Mouse (Mus musculus) CH12.LX (cell line): Measurements from ENCODE around the gene Hipk3. TPM values are rescaled to one million over a fixed set of nuclear protein-coding genes. Genes with fewer than 3 reads are reported as not detected.

Experiments used
- DNase-seq: peaks from one replicate; pipeline ENCODE4 v3.0.0-alpha.2; 2013; ENCODE audit errors: extremely low read depth
- H3K27ac ChIP-seq: 2 replicates; pipeline ENCODE4 v1.5.1; 2012; ENCODE audit warnings: low read depth, mild to moderate bottlenecking, control low read depth, moderate library complexity; ENCODE audit not compliant: insufficient read depth
- H3K27me3 ChIP-seq: replicated peaks from 2 replicates; pipeline ENCODE3; 2012; ENCODE audit warnings: inconsistent platforms
- H3K36me3 ChIP-seq, 2 experiments: replicated peaks in 1 of 2; 2 replicates each; pipeline versions ENCODE3 to v1.6.1; 2012; ENCODE audit warnings: inconsistent platforms in 1 of 2, low read length in 1 of 2, mild to moderate bottlenecking in 1 of 2, mixed read lengths in 1 of 2, moderate library complexity in 1 of 2; ENCODE audit not compliant: control insufficient read depth in 1 of 2, insufficient read depth in 1 of 2
- H3K4me1 ChIP-seq, 2 experiments: 2 replicates each; pipeline ENCODE4 v1.6.1; 2012; ENCODE audit warnings: inconsistent platforms in 1 of 2, moderate library complexity in 1 of 2; ENCODE audit not compliant: insufficient read depth in 2 of 2, control insufficient read depth in 1 of 2
- H3K4me2 ChIP-seq: 2 replicates; pipeline ENCODE4 v1.6.1; 2012; ENCODE audit warnings: low read depth, mild to moderate bottlenecking, control low read depth; ENCODE audit not compliant: poor library complexity, insufficient read depth, severe bottlenecking
- H3K4me3 ChIP-seq, 3 experiments: fragments of 150-350 bp in 1 of 3; sonication (generic) in 1 of 3; replicated peaks in 1 of 3; 2 replicates each; pipeline versions ENCODE3 to v1.5.1; 2011 to 2012; ENCODE audit warnings: low read depth in 2 of 3, low read length in 2 of 3, mild to moderate bottlenecking in 2 of 3, moderate library complexity in 2 of 3, control low read depth in 1 of 3, improper control_type of control experiment in 1 of 3, inconsistent platforms in 1 of 3, mixed read lengths in 1 of 3; ENCODE audit not compliant: poor library complexity in 1 of 3
- H3K79me2 ChIP-seq: replicated peaks from 2 replicates; pipeline ENCODE4 v1.6.1; 2012; ENCODE audit warnings: mild to moderate bottlenecking, moderate library complexity; ENCODE audit not compliant: control insufficient read depth, poor library complexity, insufficient read depth, severe bottlenecking; ENCODE audit errors: extremely low read depth
- H3K9ac ChIP-seq: 2 replicates; pipeline ENCODE4 v1.6.1; 2012; ENCODE audit warnings: low read depth, mild to moderate bottlenecking, control low read depth, moderate library complexity; ENCODE audit not compliant: insufficient read depth
- H3K9me3 ChIP-seq: replicated peaks from 2 replicates; pipeline ENCODE3; 2012; ENCODE audit warnings: low read length, inconsistent platforms, mixed read lengths
- CTCF ChIP-seq, 2 experiments: IDR thresholded peaks in 1 of 2; conservative IDR thresholded peaks in 1 of 2; 2 replicates each; pipeline ENCODE4 v1.5.1; 2011 to 2012; ENCODE audit warnings: low read depth in 2 of 2, low read length in 2 of 2, improper control_type of control experiment in 1 of 2, inconsistent platforms in 1 of 2, mild to moderate bottlenecking in 1 of 2, moderate library complexity in 1 of 2
- ELF1 ChIP-seq: IDR thresholded peaks from 2 replicates; pipeline ENCODE4 v1.6.1; 2014; ENCODE audit warnings: low read depth, mild to moderate bottlenecking, inconsistent platforms, low read length, improper control_type of control experiment
- GABPA ChIP-seq: IDR thresholded peaks from 2 replicates; pipeline ENCODE4 v1.6.1; 2012; ENCODE audit warnings: low read depth, low read length, improper control_type of control experiment, inconsistent platforms; ENCODE audit not compliant: insufficient replicate concordance
- IRF4 ChIP-seq: IDR thresholded peaks from 2 replicates; pipeline ENCODE4 v1.6.1; 2014; ENCODE audit warnings: low read depth, mild to moderate bottlenecking, inconsistent platforms, low read length, improper control_type of control experiment
- JUN ChIP-seq: IDR thresholded peaks from 2 replicates; pipeline ENCODE4 v1.6.1; 2011; ENCODE audit warnings: low read depth, mild to moderate bottlenecking, low read length, improper control_type of control experiment, moderate library complexity; ENCODE audit not compliant: insufficient read depth
- KAT2A ChIP-seq: IDR thresholded peaks from 2 replicates; pipeline ENCODE4 v1.6.1; 2012; ENCODE audit warnings: low read length, improper control_type of control experiment, inconsistent platforms; ENCODE audit not compliant: insufficient replicate concordance
- MYC ChIP-seq: IDR thresholded peaks from 2 replicates; pipeline ENCODE4 v1.6.1; 2011; ENCODE audit warnings: low read depth, mild to moderate bottlenecking, improper control_type of control experiment, low read length
- NELFE ChIP-seq: IDR thresholded peaks from 2 replicates; pipeline ENCODE4 v1.6.1; 2011; ENCODE audit warnings: low read depth, low read length, improper control_type of control experiment
- NRF1 ChIP-seq: IDR thresholded peaks from 2 replicates; pipeline ENCODE4 v1.6.1; 2014; ENCODE audit warnings: low read depth, mild to moderate bottlenecking, inconsistent platforms, low read length, improper control_type of control experiment, moderate library complexity
- PAX5 ChIP-seq: IDR thresholded peaks from 2 replicates; pipeline ENCODE4 v1.6.1; 2012; ENCODE audit warnings: low read length, inconsistent platforms, mixed read lengths
- RAD21 ChIP-seq: IDR thresholded peaks from 2 replicates; pipeline ENCODE4 v1.6.1; 2011; ENCODE audit warnings: low read depth, mild to moderate bottlenecking, low read length, improper control_type of control experiment, moderate library complexity
- TBP ChIP-seq: conservative IDR thresholded peaks from 2 replicates; pipeline ENCODE4 v1.6.1; 2011; ENCODE audit warnings: low read depth, low read length, improper control_type of control experiment
- TCF12 ChIP-seq: IDR thresholded peaks from 2 replicates; pipeline ENCODE4 v1.6.1; 2014; ENCODE audit warnings: low read depth, mild to moderate bottlenecking, inconsistent platforms, low read length, improper control_type of control experiment
- UBTF ChIP-seq: IDR thresholded peaks from 2 replicates; pipeline ENCODE4 v1.6.1; 2012; ENCODE audit warnings: low read depth, mild to moderate bottlenecking, inconsistent platforms, low read length, improper control_type of control experiment, moderate library complexity
- USF1 ChIP-seq: IDR thresholded peaks from 2 replicates; pipeline ENCODE4 v1.6.1; 2014; ENCODE audit warnings: low read depth, mild to moderate bottlenecking, inconsistent platforms, low read length, improper control_type of control experiment
- ZMIZ1 ChIP-seq: IDR thresholded peaks from 2 replicates; pipeline ENCODE4 v1.6.1; 2012; ENCODE audit warnings: low read depth, mild to moderate bottlenecking, inconsistent platforms, low read length, improper control_type of control experiment
- dilution Hi-C: fragments of 300-500 bp; cut with MboI; formaldehyde crosslinking; loops from 2 replicates; pipeline ENCODE4 v1.14.3; 2020; ENCODE audit warnings: low sequenced_read_pairs; ENCODE audit not compliant: extremely low pct_unique_long_range_greater_than_20kb, extremely low pct_ligation_motif_present
- in situ Hi-C: fragments of 300-500 bp; cut with MboI; formaldehyde crosslinking; loops from 3 replicates; pipeline ENCODE4 v1.14.3; 2019; ENCODE audit warnings: low sequenced_read_pairs, low pct_ligation_motif_present, low pct_unique_long_range_greater_than_20kb, mixed read lengths
- polyA plus RNA-seq: library from polyadenylated mRNA; unstranded; fragments of >175 nt; gene quantifications from 2 replicates; pipeline ENCODE4 v1.2.1, GENCODE M21; 2012; ENCODE audit warnings: low read depth; ENCODE audit not compliant: insufficient read length
- total RNA-seq, 2 experiments: library from RNA; depleted of rRNA; stranded (reverse); fragments of 300-350 nt in 1 of 2; fragments of >200 nt in 1 of 2; gene quantifications; 2 replicates each; pipeline ENCODE4 v1.2.3; 2012 to 2014

The Hipk3 gene
- total and polyA plus RNA-seq, 3 experiments: 14.8 to 19.5 (median 16.9) TPM

GRCm38 (mm10) chr2:104482156-104482555 lies 12.1 kb downstream of the Hipk3 start:
- H3K36me3 ChIP-seq: peaks cover 0 to 12% of the 10 kb centered on the region in 2 experiments
- H3K27me3 ChIP-seq: no peaks in the 10 kb centered on the region
- in situ Hi-C loops: no loop called here
- H3K9me3 ChIP-seq: no peaks in the 10 kb centered on the region
- H3K4me1 ChIP-seq: peaks cover 0 to 9% of the 10 kb centered on the region in 2 experiments; a peak in 1 of 4 replicates
- dilution Hi-C loops: no loop called here
- H3K4me3 ChIP-seq: no peak overlapping the region
- no peak overlapping the region for H3K27ac ChIP-seq
- TF ChIP-seq GABPA: no peak
- TF ChIP-seq PAX5: no peak
- TF ChIP-seq NELFE: no peak
- TF ChIP-seq MYC: no peak
- TF ChIP-seq USF1: no peak
- no peak for TF ChIP-seq CTCF (conservative IDR thresholded peaks at IDR 0.05 in 1 of 2, IDR thresholded peaks at IDR 0.05 in 1 of 2; ENCODE audit: low read depth in 2 of 2, low read length in 2 of 2)
- TF ChIP-seq TCF12: no peak
- no peak for TF ChIP-seq KAT2A
- TF ChIP-seq ZMIZ1: no peak
- no peak for TF ChIP-seq JUN
- no peak for TF ChIP-seq ELF1
- H3K4me2 ChIP-seq: no peak overlapping the region
- DNase-seq: no peak
- H3K9ac ChIP-seq: no peak overlapping the region
- H3K79me2 ChIP-seq: peaks cover 53% of the 10 kb centered on the region

- Histone ChIP-seq H3K27me3 (no peaks in the 10 kb centered on the region), H3K4me3 (no peak overlapping the region), H3K9me3 (no peaks in the 10 kb centered on the region), H3K79me2 (peaks cover 43% of the 10 kb centered on the region), H3K4me2 (no peak overlapping the region), H3K27ac (no peak overlapping the region), H3K36me3 (peaks cover 0 to 7% of the 10 kb centered on the region in 2 experiments), H3K4me1 (peaks cover 0 to 5% of the 10 kb centered on the region in 2 experiments; a peak in 1 of 4 replicates), H3K9ac (no peak overlapping the region)
- dilution Hi-C loops: no loop called here
- TF ChIP-seq TBP: no peak
- no peak for TF ChIP-seq RAD21
- no peak for TF ChIP-seq NRF1
- no peak for TF ChIP-seq UBTF
- TF ChIP-seq IRF4: no peak
- DNase-seq: no peak
- in situ Hi-C loops: no loop called here
Measured at GRCm38 (mm10) chr2:104479054-104479453, 15.2 kb downstream of the Hipk3 start.
